Mouse (Mus musculus) cortical plate, adult 2 months (tissue): ENCODE measurements around the gene Zfhx3.

Source experiments
- CTCF ChIP-seq: fragments of 200-500 bp; IDR thresholded peaks from 2 replicates; pipeline ENCODE4 v1.5.1; 2011; ENCODE audit warnings: mild to moderate bottlenecking, control low read depth, low read length; ENCODE audit not compliant: insufficient read depth; ENCODE audit errors: extremely low read depth
- POLR2A ChIP-seq: fragments of 200-500 bp; IDR thresholded peaks from 2 replicates; pipeline ENCODE4 v1.6.1; 2011; ENCODE audit warnings: mild to moderate bottlenecking, low read length, control low read depth; ENCODE audit not compliant: insufficient read depth; ENCODE audit errors: extremely low read depth

DNA sequence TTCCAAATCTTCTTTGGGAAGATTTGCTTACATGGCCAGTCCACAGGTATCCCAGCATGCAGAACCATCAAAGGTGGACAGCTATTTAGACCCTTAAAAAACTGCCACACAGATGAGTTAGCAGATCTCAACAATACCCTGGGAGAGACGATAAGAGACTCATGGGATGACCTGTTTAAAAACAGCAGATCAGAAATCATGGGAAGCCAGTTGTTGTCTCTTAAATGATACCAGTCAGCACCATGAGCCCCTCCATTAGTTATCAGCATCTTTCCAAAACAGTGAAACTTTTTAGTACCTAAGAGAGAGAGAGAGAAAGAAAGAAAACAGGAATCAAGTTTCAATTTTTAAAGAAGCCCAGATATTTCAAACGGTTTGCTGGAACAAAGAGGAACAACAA is 1051.7 kb downstream of the Zfhx3 start:
- TF ChIP-seq POLR2A = no peak
- TF ChIP-seq CTCF = no peak
